In the genomic region with DNA sequence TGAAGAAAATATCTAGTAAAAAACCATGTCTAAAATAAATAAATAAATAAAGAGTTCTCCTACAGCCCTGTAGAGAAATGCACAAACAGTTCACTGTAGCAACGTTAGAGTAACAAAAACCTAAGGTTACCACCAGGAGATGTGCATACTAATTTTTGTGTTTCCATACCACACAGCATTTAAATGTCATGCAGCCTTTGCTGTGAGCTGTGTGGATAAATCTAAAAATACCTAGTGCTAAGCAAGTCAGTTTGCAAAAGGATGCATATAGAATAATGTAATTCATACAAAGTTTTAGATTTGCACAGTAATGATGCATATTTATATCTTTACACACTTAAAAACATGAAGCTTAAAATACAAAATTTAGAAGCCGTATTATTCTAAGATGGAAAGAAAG, we compare ENCODE assay signal across 19 mouse cellular contexts.
"Had no signal": no experiment of that assay in that cellular context is flagged by ENCODE, and none has a peak within 500 bp of the region (broad histone marks: within the 10 kb centered on the region; RNA-seq: fewer than 3 reads in every experiment).

No protein-coding gene starts in this region.

- H3K36me3 ChIP-seq: midbrain, embryonic 10.5 days; midbrain, embryonic 12.5 days; neural tube, embryonic 13.5 days; neural tube, embryonic 15.5 days had no signal

- H3K27me3 ChIP-seq: neural tube, embryonic 13.5 days; neural tube, embryonic 15.5 days had no signal

- H3K4me2 ChIP-seq: lung, embryonic 14.5 days; midbrain, embryonic 12.5 days; neural tube, embryonic 13.5 days; neural tube, embryonic 15.5 days had no signal

- H3K4me1 ChIP-seq: midbrain, embryonic 10.5 days; midbrain, embryonic 12.5 days; neural tube, embryonic 13.5 days; neural tube, embryonic 15.5 days had no signal

- H3K9ac ChIP-seq: lung, embryonic 14.5 days; midbrain, embryonic 12.5 days; neural tube, embryonic 13.5 days; neural tube, embryonic 15.5 days had no signal

- ATAC-seq: midbrain, embryonic 16.5 days had no signal

- H3K27ac ChIP-seq: midbrain, embryonic 10.5 days; midbrain, embryonic 12.5 days; neural tube, embryonic 13.5 days; neural tube, embryonic 15.5 days had no signal

- DNase-seq: lung, adult 18-20 months; lung, embryonic 14.5 days; lung, postnatal 10 days; lung, postnatal 4 days; midbrain, embryonic 14.5 days; retina, postnatal 1 day; right cerebral cortex, adult 18-20 months; right cerebral cortex, postnatal 25 days; right cerebral cortex, postnatal 4 days; spleen, adult 18-20 months; thymus, adult 2 months; thymus, postnatal 25 days; thymus, postnatal 4 days had no signal

- H3K4me3 ChIP-seq: midbrain, embryonic 10.5 days; midbrain, embryonic 12.5 days; myocyte; neural tube, embryonic 13.5 days; neural tube, embryonic 15.5 days had no signal

- H3K9me3 ChIP-seq: midbrain, embryonic 10.5 days; midbrain, embryonic 12.5 days; neural tube, embryonic 13.5 days; neural tube, embryonic 15.5 days had no signal
